Mouse (Mus musculus) intestine, embryonic 14.5 days (tissue): ENCODE measurements at regions not wholly inside any gene's neighbourhood (a gene's known extent, or its start where the extent isn't known, plus 50 kb on each side); places are given as distances from the start of the nearest gene placed in this dataset.

ENCODE experiments used
- ATAC-seq: fragments of 200-750 bp; cut with Nextera tagmentation; replicated peaks from 2 replicates; pipeline ENCODE4 v1.8.0; 2017; ENCODE audit warnings: low read depth, moderate number of reproducible peaks, moderate TSS enrichment, moderate library complexity; ENCODE audit not compliant: low FRiP score, low TSS enrichment
- DNase-seq: peaks from one replicate; pipeline ENCODE4 v3.0.0-alpha.2; 2018; ENCODE audit warnings: low spot score
- H3K27ac ChIP-seq: fragments of 300-500 bp; sonication (generic); 2 replicates; pipeline ENCODE4 v1.5.1; 2014; ENCODE audit warnings: low read depth, mild to moderate bottlenecking, control low read depth
- H3K27me3 ChIP-seq: fragments of 300-500 bp; sonication (generic); replicated peaks from 2 replicates; pipeline ENCODE4 v1.6.1; 2014; ENCODE audit warnings: low read length, control low read depth; ENCODE audit not compliant: control insufficient read depth, insufficient read depth
- H3K36me3 ChIP-seq: fragments of 300-500 bp; sonication (generic); 2 replicates; pipeline ENCODE4 v1.6.1; 2014; ENCODE audit warnings: low read length, control low read depth; ENCODE audit not compliant: control insufficient read depth, insufficient read depth
- H3K4me1 ChIP-seq: fragments of 300-500 bp; sonication (generic); replicated peaks from 2 replicates; pipeline ENCODE4 v1.6.1; 2014; ENCODE audit warnings: low read length, control low read depth, mixed read lengths; ENCODE audit not compliant: control insufficient read depth, insufficient read depth
- H3K4me2 ChIP-seq: fragments of 300-500 bp; sonication (generic); 2 replicates; pipeline ENCODE4 v1.6.1; 2014; ENCODE audit warnings: low read length
- H3K4me3 ChIP-seq: fragments of 300-500 bp; sonication (generic); 2 replicates; pipeline ENCODE4 v1.5.1; 2014; ENCODE audit warnings: low read depth, low read length, control low read depth, mixed read lengths
- H3K9ac ChIP-seq: fragments of 300-500 bp; sonication (generic); 2 replicates; pipeline ENCODE4 v1.6.1; 2014; ENCODE audit warnings: mild to moderate bottlenecking, low read length
- H3K9me3 ChIP-seq: fragments of 300-500 bp; sonication (generic); 2 replicates; pipeline ENCODE4 v1.6.1; 2016; ENCODE audit warnings: low read length, control low read depth; ENCODE audit not compliant: control insufficient read depth
- WGBS: fragments of 180-500 bp; shearing (Covaris S2); extraction: QIAGEN DNeasy Blood & Tissue Kit; methylation state at CpG from one replicate; pipeline ENCODE4 v1.1.7; 2014; 5-methylcytosine and 5-hydroxymethylcytosine counted together

GRCm38 (mm10) chr5:46278190-46278589, 420.8 kb upstream of the Lcorl start:
- H3K4me1 ChIP-seq: no peaks in the 10 kb centered on the region
- DNase-seq (no peak), ATAC-seq (no peak)
- no peak overlapping the region for H3K4me2 ChIP-seq
- no peaks in the 10 kb centered on the region for H3K36me3 ChIP-seq
- no peaks in the 10 kb centered on the region for H3K27me3 ChIP-seq
- no peak overlapping the region for H3K9ac ChIP-seq
- H3K4me3 ChIP-seq: no peak overlapping the region
- H3K27ac ChIP-seq: no peak overlapping the region
- H3K9me3 ChIP-seq: no peaks in the 10 kb centered on the region

DNA sequence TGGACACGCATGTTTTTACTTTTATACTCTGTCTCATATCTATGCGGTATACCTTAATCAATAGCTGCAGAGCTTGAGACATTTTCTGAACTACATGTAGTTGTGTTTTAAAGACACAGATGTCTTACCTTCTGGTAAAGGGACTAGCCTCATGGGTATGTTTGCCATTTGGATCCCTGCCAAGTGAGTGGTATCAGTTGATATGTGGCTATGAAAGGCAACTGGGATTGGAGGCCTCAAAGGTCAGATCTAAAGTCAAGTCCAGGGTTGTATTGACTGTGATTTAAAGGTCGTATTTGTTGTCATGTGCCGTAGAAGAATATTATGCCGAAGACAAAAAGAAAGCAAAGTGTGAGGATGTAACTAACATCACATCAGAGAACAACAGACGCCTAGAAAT, 399.3 kb upstream of the Lcorl start:
- 93% methylated on average over 6 of the region's 6 CpGs for WGBS
- Histone ChIP-seq H3K4me1 (no peaks in the 10 kb centered on the region), H3K4me3 (no peak overlapping the region), H3K4me2 (no peak overlapping the region), H3K36me3 (no peaks in the 10 kb centered on the region), H3K9me3 (no peaks in the 10 kb centered on the region), H3K9ac (no peak overlapping the region), H3K27me3 (no peaks in the 10 kb centered on the region), H3K27ac (no peak overlapping the region)
- no peak for DNase-seq
- ATAC-seq: no peak

GRCm38 (mm10) chr5:46253940-46254339, 396.5 kb upstream of the Lcorl start:
- no peak overlapping the region for H3K4me2 ChIP-seq
- no peaks in the 10 kb centered on the region for H3K9me3 ChIP-seq
- H3K36me3 ChIP-seq: no peaks in the 10 kb centered on the region
- no peak overlapping the region for H3K4me3 ChIP-seq
- H3K27me3 ChIP-seq: no peaks in the 10 kb centered on the region
- DNase-seq (no peak), ATAC-seq (no peak)
- no peak overlapping the region for H3K27ac ChIP-seq
- H3K4me1 ChIP-seq: no peaks in the 10 kb centered on the region
- no peak overlapping the region for H3K9ac ChIP-seq

GRCm38 (mm10) chr5:46235364-46236067, 378.1 kb upstream of the Lcorl start:
- no peaks in the 10 kb centered on the region for H3K4me1 ChIP-seq
- no peak overlapping the region for H3K4me3 ChIP-seq
- no peak for DNase-seq
- ATAC-seq: no peak
- H3K36me3 ChIP-seq: no peaks in the 10 kb centered on the region
- H3K4me2 ChIP-seq: no peak overlapping the region
- no peaks in the 10 kb centered on the region for H3K27me3 ChIP-seq
- no peak overlapping the region for H3K9ac ChIP-seq
- WGBS: 68% methylated on average over 5 of the region's 5 CpGs
- H3K9me3 ChIP-seq: no peaks in the 10 kb centered on the region
- H3K27ac ChIP-seq: no peak overlapping the region

- Histone ChIP-seq H3K27me3 (no peaks in the 10 kb centered on the region), H3K4me1 (no peaks in the 10 kb centered on the region), H3K4me3 (no peak overlapping the region), H3K9me3 (no peaks in the 10 kb centered on the region), H3K27ac (no peak overlapping the region), H3K4me2 (no peak overlapping the region), H3K9ac (no peak overlapping the region), H3K36me3 (no peaks in the 10 kb centered on the region)
- no peak for DNase-seq
- no peak for ATAC-seq
Observed at GRCm38 (mm10) chr5:46232780-46233179, 375.4 kb upstream of the Lcorl start.

GRCm38 (mm10) chr5:46228667-46229066, 371.3 kb upstream of the Lcorl start:
- H3K4me2 ChIP-seq: no peak overlapping the region
- no peak for DNase-seq
- WGBS: 79% methylated on average over 3 of the region's 3 CpGs

GRCm38 (mm10) chr5:46212845-46213468, 355.5 kb upstream of the Lcorl start:
- Histone ChIP-seq H3K4me1 (no peaks in the 10 kb centered on the region), H3K27ac (no peak overlapping the region), H3K4me3 (no peak overlapping the region), H3K27me3 (no peaks in the 10 kb centered on the region), H3K36me3 (no peaks in the 10 kb centered on the region), H3K9me3 (no peaks in the 10 kb centered on the region), H3K4me2 (no peak overlapping the region), H3K9ac (no peak overlapping the region)
- WGBS: 52% methylated on average over 4 of the region's 4 CpGs
- no peak for DNase-seq
- no peak for ATAC-seq

More at GRCm38 (mm10) chr5:46228667-46229066, 371.3 kb upstream of the Lcorl start:
- ATAC-seq: no peak
- H3K27me3 ChIP-seq: no peaks in the 10 kb centered on the region
- no peak overlapping the region for H3K4me3 ChIP-seq
- H3K36me3 ChIP-seq: no peaks in the 10 kb centered on the region
- H3K4me1 ChIP-seq: no peaks in the 10 kb centered on the region
- H3K9ac ChIP-seq: no peak overlapping the region
- H3K9me3 ChIP-seq: no peaks in the 10 kb centered on the region
- no peak overlapping the region for H3K27ac ChIP-seq

DNA sequence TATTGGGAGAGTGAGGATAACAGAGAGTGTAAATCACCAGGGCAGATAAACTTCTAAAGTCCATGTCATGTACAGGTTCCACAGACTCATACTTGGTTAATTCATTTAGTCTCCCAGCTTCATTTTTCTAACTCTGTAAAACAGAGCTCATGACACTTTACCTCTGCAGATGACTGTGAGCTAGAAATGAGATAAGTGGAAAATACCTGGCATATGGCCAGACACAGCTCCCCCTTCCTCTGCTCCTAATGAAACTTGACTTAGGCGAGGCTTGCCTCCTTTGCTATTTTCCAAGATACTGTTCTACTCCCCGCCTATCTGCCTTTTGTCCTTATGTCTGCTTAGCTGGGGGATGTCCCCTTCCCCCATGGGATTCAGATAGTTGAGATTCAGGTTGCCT, 351.7 kb upstream of the Lcorl start:
- Histone ChIP-seq H3K27me3 (no peaks in the 10 kb centered on the region), H3K4me2 (no peak overlapping the region), H3K4me3 (no peak overlapping the region), H3K9me3 (no peaks in the 10 kb centered on the region), H3K27ac (no peak overlapping the region), H3K36me3 (no peaks in the 10 kb centered on the region), H3K4me1 (no peaks in the 10 kb centered on the region), H3K9ac (no peak overlapping the region)
- WGBS: 69% methylated on average over 2 of the region's 2 CpGs
- no peak for ATAC-seq
- DNase-seq: no peak

DNA sequence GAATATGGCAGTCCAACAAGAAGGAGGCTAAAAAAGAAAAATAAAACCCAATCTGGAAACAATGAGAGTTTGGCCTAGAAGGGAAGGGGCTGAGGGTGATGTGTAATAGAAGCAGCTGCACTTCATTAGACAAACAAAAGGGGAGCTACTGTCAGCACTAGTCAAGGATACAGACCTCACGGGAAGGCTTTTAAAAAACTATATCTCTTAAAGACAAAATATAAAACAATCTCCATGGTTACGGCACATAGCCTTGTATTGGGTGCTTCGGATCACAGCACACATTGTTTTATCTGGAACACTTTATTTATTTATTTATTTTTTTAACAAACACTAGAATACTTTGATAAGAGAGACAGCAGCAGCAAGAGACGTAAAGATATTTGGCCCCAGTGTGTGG, 346.3 kb upstream of the Lcorl start:
- 82% methylated on average over 4 of the region's 4 CpGs for WGBS
- no peaks in the 10 kb centered on the region for H3K36me3 ChIP-seq
- ATAC-seq (no peak), DNase-seq (no peak)
- H3K27me3 ChIP-seq: no peaks in the 10 kb centered on the region
- no peak overlapping the region for H3K4me3 ChIP-seq
- no peaks in the 10 kb centered on the region for H3K9me3 ChIP-seq
- H3K9ac ChIP-seq: no peak overlapping the region
- H3K4me1 ChIP-seq: no peaks in the 10 kb centered on the region
- H3K27ac ChIP-seq: no peak overlapping the region
- H3K4me2 ChIP-seq: no peak overlapping the region
